Mouse (Mus musculus) myocyte (in vitro differentiated cells): ENCODE data around the gene Olfr250. TPM values are rescaled to one million over a fixed set of nuclear protein-coding genes. Genes with fewer than 3 reads are reported as not detected.
"Not testable (repeated sequence)": the region's sequence is repeated elsewhere in the genome, so short reads cannot be mapped to it uniquely, and the experiment has no call there.

Experiments used
- H3K27me3 ChIP-seq: one replicate; pipeline ENCODE4 v1.6.1; 2011; ENCODE audit not compliant: control insufficient read depth, insufficient read depth, insufficient read length
- H3K36me3 ChIP-seq: one replicate; pipeline ENCODE4 v1.6.1; 2011; ENCODE audit not compliant: control insufficient read depth, insufficient read depth
- H3K4me2 ChIP-seq: one replicate; pipeline ENCODE4 v1.6.1; 2011; ENCODE audit warnings: low read depth, control low read depth
- H3K4me3 ChIP-seq: one replicate; pipeline ENCODE4 v1.5.1; 2011; ENCODE audit warnings: mild to moderate bottlenecking, control low read depth, moderate library complexity
- H3K79me2 ChIP-seq: one replicate; pipeline ENCODE4 v1.6.1; 2011; ENCODE audit not compliant: control insufficient read depth, insufficient read depth
- H3ac ChIP-seq: one replicate; pipeline ENCODE4 v1.6.1; 2011; ENCODE audit not compliant: control insufficient read depth, insufficient read length
- CEBPB ChIP-seq: IDR thresholded peaks from 2 replicates; pipeline ENCODE4 v1.6.1; 2011; ENCODE audit warnings: mild to moderate bottlenecking, moderate library complexity; ENCODE audit not compliant: poor library complexity, insufficient read depth, severe bottlenecking
- E2F4 ChIP-seq: IDR thresholded peaks from one replicate; pipeline ENCODE4 v1.6.1; 2011; ENCODE audit warnings: mild to moderate bottlenecking, control low read depth, moderate library complexity; ENCODE audit not compliant: insufficient read depth
- MAX ChIP-seq: IDR thresholded peaks from one replicate; pipeline ENCODE4 v1.6.1; 2011; ENCODE audit warnings: low read depth, mild to moderate bottlenecking, control low read depth
- MYOD1 ChIP-seq, 3 experiments: IDR thresholded peaks; one replicate each; pipeline ENCODE4 v1.6.1; 2011; ENCODE audit warnings: control low read depth in 2 of 3, low read depth in 2 of 3, mild to moderate bottlenecking in 2 of 3, moderate library complexity in 1 of 3; ENCODE audit not compliant: insufficient read length in 2 of 3, control insufficient read depth in 1 of 3
- MYOG ChIP-seq, 3 experiments: IDR thresholded peaks; one replicate each; pipeline ENCODE4 v1.6.1; 2011; ENCODE audit warnings: control low read depth in 2 of 3, low read depth in 2 of 3, mild to moderate bottlenecking in 2 of 3; ENCODE audit not compliant: insufficient read length in 2 of 3, control insufficient read depth in 1 of 3, insufficient read depth in 1 of 3
- POLR2A ChIP-seq: IDR thresholded peaks from one replicate; pipeline ENCODE4 v1.6.1; 2011; ENCODE audit warnings: low read depth, mild to moderate bottlenecking, control low read depth, moderate library complexity; ENCODE audit not compliant: insufficient read length
- POLR2AphosphoS2 ChIP-seq: IDR thresholded peaks from one replicate; pipeline ENCODE4 v1.6.1; 2011; ENCODE audit warnings: low read depth, control low read depth; ENCODE audit not compliant: insufficient read length
- REST ChIP-seq: IDR thresholded peaks from one replicate; pipeline ENCODE4 v1.6.1; 2011; ENCODE audit warnings: mild to moderate bottlenecking, control low read depth, moderate library complexity; ENCODE audit not compliant: insufficient read depth, insufficient read length
- SRF ChIP-seq: IDR thresholded peaks from one replicate; pipeline ENCODE4 v1.6.1; 2011; ENCODE audit warnings: low read depth; ENCODE audit not compliant: control insufficient read depth, insufficient read length
- TCF12 ChIP-seq: IDR thresholded peaks from one replicate; pipeline ENCODE4 v1.6.1; 2011; ENCODE audit warnings: mild to moderate bottlenecking, control low read depth; ENCODE audit not compliant: poor library complexity, insufficient read depth, severe bottlenecking
- TCF3 ChIP-seq: IDR thresholded peaks from one replicate; pipeline ENCODE4 v1.6.1; 2011; ENCODE audit warnings: low read depth, control low read depth; ENCODE audit not compliant: insufficient read length
- USF1 ChIP-seq: IDR thresholded peaks from one replicate; pipeline ENCODE4 v1.6.1; 2011; ENCODE audit warnings: low read depth, mild to moderate bottlenecking, control low read depth, moderate library complexity
- polyA plus RNA-seq: library from polyadenylated mRNA; unstranded; fragments of >200 nt; fragmentation: generic; extraction: Trizol; gene quantifications from one replicate; pipeline ENCODE4 v1.2.1, GENCODE M21; 2012; ENCODE audit warnings: missing spikeins

Olfr250 gene
- polyA plus RNA-seq: not detected

DNA sequence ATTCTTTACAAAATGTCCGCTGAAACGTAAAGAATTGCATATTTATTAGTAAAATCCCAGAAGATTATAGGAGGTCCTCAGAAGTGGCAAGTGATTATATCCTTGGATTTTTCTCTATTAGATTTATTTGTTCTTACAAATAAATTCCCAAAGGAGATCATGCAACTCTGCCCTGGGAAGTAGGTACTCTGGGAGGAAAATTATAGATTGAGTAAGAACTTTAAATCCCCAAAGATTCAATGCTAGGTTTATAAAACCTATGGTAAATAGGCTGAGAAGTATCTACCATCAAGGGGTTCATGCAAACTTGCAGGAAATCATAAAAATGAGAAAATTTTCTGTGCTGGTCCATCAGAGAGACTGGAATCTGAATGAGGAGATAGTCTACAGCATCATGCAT lies at the start of gene Olfr250:
Olfr250 (plus strand) TSS at position 301 of the 400 bp plus-strand sequence.
- Histone ChIP-seq H3K79me2 (no peaks in the 10 kb centered on the region), H3K36me3 (no peaks in the 10 kb centered on the region), H3ac (no peak within 1 kb of the TSS), H3K4me2 (no peak within 1 kb of the TSS), H3K4me3 (no peak within 1 kb of the TSS), H3K27me3 (no peaks in the 10 kb centered on the region)
- TF ChIP-seq SRF: no peak
- TF ChIP-seq MYOG (IDR thresholded peaks at IDR 0.05; ENCODE audit: control insufficient read depth in 1 of 3, insufficient read depth in 1 of 3, insufficient read length in 2 of 3, low read depth in 2 of 3): no peak
- TF ChIP-seq MAX: no peak
- TF ChIP-seq TCF3: no peak
- no peak for TF ChIP-seq CEBPB
- no peak for TF ChIP-seq POLR2AphosphoS2
- no peak for TF ChIP-seq E2F4
- no peak for TF ChIP-seq TCF12
- no peak for TF ChIP-seq USF1

DNA sequence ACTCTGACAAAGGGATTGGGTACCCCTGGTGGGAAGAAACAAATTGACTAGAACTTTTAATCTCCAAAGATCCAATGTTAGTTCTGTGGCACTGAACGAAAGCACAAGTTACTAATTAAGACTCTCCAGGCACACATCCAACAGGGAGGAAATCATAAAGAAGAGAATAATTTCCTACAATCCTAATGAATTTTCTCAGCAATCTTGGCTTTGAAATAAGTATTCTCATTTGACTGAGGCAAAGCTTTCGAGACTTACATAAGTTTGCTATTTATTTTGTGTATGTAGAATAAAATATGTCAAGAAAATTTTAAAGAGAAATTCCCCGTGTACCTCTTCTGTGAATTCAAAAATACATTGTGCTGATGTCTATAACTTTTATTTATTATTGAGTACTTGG lies 37.9 kb upstream of the Olfr250 start, which contains the start of gene Olfr25:
Olfr25 (plus strand) TSS at position 301 of the 400 bp plus-strand sequence.
- no peaks in the 10 kb centered on the region for H3K27me3 ChIP-seq
- no peaks in the 10 kb centered on the region for H3K79me2 ChIP-seq
- no peak within 1 kb of the TSS for H3K4me2 ChIP-seq
- no peak within 1 kb of the TSS for H3ac ChIP-seq
- no peaks in the 10 kb centered on the region for H3K36me3 ChIP-seq
- H3K4me3 ChIP-seq: no peak within 1 kb of the TSS
- TF ChIP-seq POLR2A (no peak), E2F4 (no peak), MYOD1 (IDR thresholded peaks at IDR 0.05; ENCODE audit: control insufficient read depth in 1 of 3, insufficient read length in 2 of 3, low read depth in 2 of 3) (no peak), MYOG (IDR thresholded peaks at IDR 0.05; ENCODE audit: control insufficient read depth in 1 of 3, insufficient read depth in 1 of 3, insufficient read length in 2 of 3, low read depth in 2 of 3) (no peak), TCF12 (no peak), REST (no peak), SRF (no peak), USF1 (no peak), TCF3 (no peak), POLR2AphosphoS2 (no peak), MAX (no peak), CEBPB (no peak)

DNA sequence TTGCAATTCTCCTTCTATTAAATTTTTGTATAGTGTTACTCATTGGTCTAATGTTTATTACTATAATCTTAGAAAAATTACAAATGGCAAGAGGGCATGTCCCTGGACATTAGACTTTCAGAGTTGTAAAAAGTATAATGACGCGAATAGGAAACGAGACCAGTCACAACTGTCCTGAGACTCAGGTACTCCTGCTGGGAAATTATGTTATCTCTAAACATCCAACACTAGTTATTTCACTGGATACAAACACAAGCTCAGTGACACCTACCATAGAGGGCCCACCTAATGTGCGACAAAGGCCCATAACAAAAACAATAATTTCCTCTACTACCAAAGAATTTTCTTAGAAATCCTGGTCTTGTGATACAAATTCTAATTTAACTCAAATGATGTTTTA lies 18.6 kb upstream of the Olfr250 start, which contains the start of gene Olfr898:
Olfr898 (plus strand) TSS at position 301 of the 400 bp plus-strand sequence.
- H3K4me3 ChIP-seq: no peak within 1 kb of the TSS

DNA sequence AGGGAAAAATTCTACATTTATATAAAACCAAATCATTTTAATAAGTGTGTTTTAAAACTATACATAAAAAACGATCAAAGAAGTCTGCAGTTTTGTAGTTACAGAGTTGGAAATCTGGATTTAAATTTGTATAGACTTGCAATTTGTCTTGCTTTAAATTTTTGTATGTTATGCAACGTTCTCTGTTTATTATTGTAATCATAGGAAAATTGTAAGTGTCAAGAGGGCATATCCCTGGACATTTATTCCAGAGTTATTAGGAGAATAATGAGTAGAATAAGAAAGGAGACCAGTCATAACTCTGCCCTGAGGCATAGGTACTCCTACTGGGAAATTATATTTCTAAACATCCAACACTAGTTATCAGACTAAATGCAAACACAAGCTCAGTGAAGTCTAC lies 10.1 kb downstream of the Olfr250 start, which contains the start of gene Olfr251:
Olfr251 (plus strand) TSS at position 301 of the 400 bp plus-strand sequence.
- TF ChIP-seq MAX (no peak), TCF3 (no peak), MYOD1 (IDR thresholded peaks at IDR 0.05; ENCODE audit: control insufficient read depth in 1 of 3, insufficient read length in 2 of 3, low read depth in 2 of 3) (no peak), CEBPB (no peak), E2F4 (no peak), USF1 (no peak), REST (no peak), TCF12 (no peak), MYOG (IDR thresholded peaks at IDR 0.05; ENCODE audit: control insufficient read depth in 1 of 3, insufficient read depth in 1 of 3, insufficient read length in 2 of 3, low read depth in 2 of 3) (no peak), POLR2A (no peak), SRF (no peak), POLR2AphosphoS2 (no peak)
- Histone ChIP-seq H3K4me3 (no peak within 1 kb of the TSS), H3K4me2 (no peak within 1 kb of the TSS), H3K79me2 (no peaks in the 10 kb centered on the region), H3K36me3 (no peaks in the 10 kb centered on the region), H3ac (no peak within 1 kb of the TSS), H3K27me3 (no peaks in the 10 kb centered on the region)

More for the DNA sequence above, 18.6 kb upstream of the Olfr250 start, which contains the start of gene Olfr898:
- H3ac ChIP-seq: no peak within 1 kb of the TSS
- H3K36me3 ChIP-seq: no peaks in the 10 kb centered on the region
- H3K4me2 ChIP-seq: no peak within 1 kb of the TSS
- H3K79me2 ChIP-seq: no peaks in the 10 kb centered on the region
- H3K27me3 ChIP-seq: no peaks in the 10 kb centered on the region
- TF ChIP-seq POLR2AphosphoS2 (no peak), MAX (no peak), USF1 (no peak), SRF (no peak)

DNA sequence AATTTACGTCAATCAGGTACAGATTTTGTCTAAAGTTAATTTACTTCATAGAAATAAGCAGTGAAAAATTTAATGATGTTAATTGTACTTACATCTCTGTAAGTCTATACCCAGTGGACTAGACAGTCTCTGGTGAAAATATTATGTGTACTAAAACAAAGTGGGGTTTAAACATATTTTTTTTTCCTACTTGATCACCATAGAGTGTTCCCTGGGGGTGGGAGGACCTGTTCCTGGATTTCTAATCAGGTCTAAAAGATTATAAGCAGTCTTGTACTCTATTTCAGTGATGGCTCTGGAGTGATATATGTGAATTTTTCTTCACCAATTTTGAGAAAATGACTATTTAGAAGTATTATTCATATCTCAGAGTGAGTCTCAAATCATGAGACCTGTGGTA lies 34.7 kb downstream of the Olfr250 start, which contains the start of gene Olfr147:
Olfr147 (plus strand) TSS at position 301 of the 400 bp plus-strand sequence.
- no peaks in the 10 kb centered on the region for H3K79me2 ChIP-seq
- no peak within 1 kb of the TSS for H3ac ChIP-seq
- H3K4me3 ChIP-seq: no peak within 1 kb of the TSS
- H3K4me2 ChIP-seq: no peak within 1 kb of the TSS
- H3K27me3 ChIP-seq: no peaks in the 10 kb centered on the region
- no peak for TF ChIP-seq TCF3
- TF ChIP-seq E2F4: no peak
- no peak for TF ChIP-seq POLR2A
- no peak for TF ChIP-seq MYOD1 (IDR thresholded peaks at IDR 0.05; ENCODE audit: control insufficient read depth in 1 of 3, insufficient read length in 2 of 3, low read depth in 2 of 3)
- no peak for TF ChIP-seq USF1
- no peak for TF ChIP-seq SRF
- no peak for TF ChIP-seq REST
- no peak for TF ChIP-seq TCF12
- no peak for TF ChIP-seq MAX
- TF ChIP-seq MYOG (IDR thresholded peaks at IDR 0.05; ENCODE audit: control insufficient read depth in 1 of 3, insufficient read depth in 1 of 3, insufficient read length in 2 of 3, low read depth in 2 of 3): no peak
- no peak for TF ChIP-seq CEBPB
- TF ChIP-seq POLR2AphosphoS2: no peak
- H3K36me3 ChIP-seq: no peaks in the 10 kb centered on the region

DNA sequence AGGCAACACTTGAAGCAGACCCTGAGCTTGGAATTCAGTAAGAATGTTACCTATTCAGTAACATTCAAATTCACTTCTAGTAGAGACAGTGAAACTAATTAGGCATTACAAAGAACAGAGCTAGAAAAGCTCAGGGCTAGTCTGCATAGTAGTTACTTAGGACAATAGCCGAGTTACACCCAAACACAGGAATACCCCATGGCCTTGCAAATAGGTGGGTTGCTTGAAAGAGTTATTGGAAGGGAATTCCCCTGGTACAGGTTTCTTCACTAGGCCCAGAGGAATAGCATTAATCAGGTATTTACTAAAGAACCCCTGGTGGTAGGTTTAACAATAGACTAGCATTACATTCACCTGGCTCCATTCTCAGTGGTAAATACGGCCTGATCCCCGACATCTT lies 40.8 kb downstream of the Olfr250 start:
- not testable (repeated sequence) for H3K4me3 ChIP-seq, H3K36me3 ChIP-seq, H3K27me3 ChIP-seq, H3K4me2 ChIP-seq, H3K79me2 ChIP-seq, H3ac ChIP-seq

DNA sequence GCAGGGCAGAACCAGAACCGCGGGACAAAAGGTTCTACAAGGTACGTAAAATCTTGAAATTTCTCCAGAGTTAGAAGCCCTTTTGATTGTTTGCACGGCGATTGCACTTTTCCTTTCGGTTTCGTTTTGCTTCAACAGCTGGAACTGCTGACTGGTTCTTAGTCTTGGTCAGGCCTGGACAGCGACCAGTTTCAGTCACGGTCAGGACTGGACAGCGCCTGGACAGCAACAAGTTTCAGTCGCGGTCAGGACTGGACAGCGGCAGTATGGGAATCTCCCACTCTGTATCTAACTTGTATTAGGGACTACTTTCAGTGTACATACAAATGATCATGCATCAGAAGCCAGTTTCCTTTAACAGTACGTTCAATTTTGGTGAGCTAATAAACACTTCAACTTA lies 46.8 kb downstream of the Olfr250 start:
- H3K36me3 ChIP-seq, H3K4me3 ChIP-seq, H3K4me2 ChIP-seq, H3K79me2 ChIP-seq, H3ac ChIP-seq, H3K27me3 ChIP-seq: not testable (repeated sequence)
